Mouse (Mus musculus) lung, adult 2 months (tissue): Measurements from ENCODE around the gene Sphk2. TPM values are rescaled to one million over a fixed set of nuclear protein-coding genes. Genes with fewer than 3 reads are reported as not detected.

Experiments
- DNase-seq: peaks from one replicate; pipeline ENCODE4 v3.0.0; 2022
- H3K4me1 ChIP-seq: fragments of 200-500 bp; 2 replicates; pipeline ENCODE4 v1.6.1; 2011; ENCODE audit warnings: low read length; ENCODE audit not compliant: control insufficient read depth, insufficient read depth
- H3K4me3 ChIP-seq: fragments of 200-500 bp; replicated peaks from 2 replicates; pipeline ENCODE3; 2011; ENCODE audit warnings: low read depth, mild to moderate bottlenecking, control low read depth, low read length; ENCODE audit errors: extremely low read depth
- CTCF ChIP-seq: fragments of 200-500 bp; IDR thresholded peaks from 2 replicates; pipeline ENCODE4 v1.5.1; 2011; ENCODE audit warnings: mild to moderate bottlenecking, low read length, control low read depth; ENCODE audit not compliant: insufficient read depth
- POLR2A ChIP-seq: fragments of 200-500 bp; IDR thresholded peaks from 2 replicates; pipeline ENCODE4 v1.6.1; 2011; ENCODE audit warnings: low read depth, mild to moderate bottlenecking, control low read depth, low read length, borderline replicate concordance; ENCODE audit errors: extremely low read depth
- WGBS: fragments of 180-500 bp; shearing (Covaris S2); methylation state at CpG from one replicate; pipeline ENCODE4 v1.1.7; 2018; 5-methylcytosine and 5-hydroxymethylcytosine counted together
- polyA plus RNA-seq: library from polyadenylated mRNA; depleted of rRNA; stranded (reverse); fragments of >200 nt; gene quantifications from 2 replicates; pipeline ENCODE4 v1.2.3, GENCODE M21; 2012

The Sphk2 gene
- polyA plus RNA-seq, 1 experiment, result 62.4 TPM

DNA sequence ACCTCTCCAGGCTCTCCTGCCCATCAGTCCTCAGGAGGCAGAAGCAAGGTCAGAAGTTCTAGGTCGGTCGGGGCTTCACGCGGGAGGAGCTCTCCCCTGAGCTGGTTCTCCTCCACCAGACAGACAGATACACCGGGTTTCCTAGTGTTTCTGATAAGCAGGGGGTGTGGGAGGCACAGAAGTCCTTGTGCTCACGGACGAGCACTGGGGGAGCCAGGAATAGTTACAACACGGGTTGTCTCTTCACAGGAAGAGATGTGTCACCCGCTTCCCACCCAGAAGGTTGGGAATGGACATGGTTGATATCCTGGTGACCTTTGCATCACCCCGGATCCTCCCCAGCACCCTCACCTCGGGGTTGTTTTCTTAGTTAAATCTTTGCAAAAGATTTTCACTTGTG lies 28.0 kb downstream of the Sphk2 start:
- DNase-seq, result no peak
- WGBS, result 43% methylated on average over 11 of the region's 11 CpGs
- 0 out of 2 replicates have a peak, but pooled peaks cover 4% of the 10 kb centered on the region for H3K4me1 ChIP-seq
- TF ChIP-seq POLR2A, result no peak
- TF ChIP-seq CTCF, result no peak
- no peak overlapping the region for H3K4me3 ChIP-seq

DNA sequence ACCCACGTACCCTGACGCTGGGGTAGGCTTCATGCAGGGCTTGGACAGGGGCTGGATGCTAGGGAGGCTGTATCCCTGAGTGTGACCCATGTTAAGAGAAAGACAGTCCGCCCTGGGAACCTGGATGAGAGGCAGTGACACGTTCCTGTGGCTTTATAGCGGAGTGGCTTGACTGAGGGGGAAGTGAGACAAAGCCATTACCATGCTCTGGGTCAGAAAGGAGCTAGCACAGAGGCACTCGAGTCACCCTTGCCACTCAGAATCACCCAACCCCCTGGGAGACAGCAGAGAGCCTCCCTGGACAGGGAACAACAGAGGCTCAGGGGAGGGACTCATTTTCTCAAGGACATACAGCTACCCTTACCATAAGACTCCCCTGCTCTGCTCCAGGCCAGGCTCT lies 28.7 kb downstream of the Sphk2 start:
- WGBS, result 74% methylated on average over 6 of the region's 6 CpGs
- Histone ChIP-seq H3K4me3 (no peak overlapping the region), H3K4me1 (0 out of 2 replicates have a peak, but pooled peaks cover 4% of the 10 kb centered on the region)
- DNase-seq, result no peak
- no peak for TF ChIP-seq CTCF
- no peak for TF ChIP-seq POLR2A

DNA sequence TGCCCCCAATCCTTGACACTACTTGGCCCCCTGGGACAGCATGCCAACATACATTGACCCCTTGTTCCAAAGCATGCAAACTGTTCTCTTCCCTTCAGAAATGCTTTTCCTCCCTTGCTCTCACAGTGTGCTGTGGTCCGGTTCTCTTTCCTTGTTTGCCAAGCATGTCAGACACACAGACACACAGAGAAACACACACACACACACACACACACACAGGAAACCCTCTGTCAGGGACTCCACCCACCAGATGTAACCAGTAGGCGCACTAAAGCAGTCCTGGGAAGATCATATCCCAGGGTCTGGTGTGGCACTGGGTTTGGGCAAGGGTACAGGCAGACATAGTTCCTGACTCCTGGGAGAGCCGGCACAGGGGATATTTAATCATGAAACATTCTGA lies 31.0 kb downstream of the Sphk2 start:
- WGBS, result 43% methylated on average over 3 of the region's 3 CpGs
- H3K4me3 ChIP-seq, result no peak overlapping the region
- DNase-seq, result no peak
- H3K4me1 ChIP-seq, result peaks cover 12% of the 10 kb centered on the region
- no peak for TF ChIP-seq POLR2A
- TF ChIP-seq CTCF, result no peak

DNA sequence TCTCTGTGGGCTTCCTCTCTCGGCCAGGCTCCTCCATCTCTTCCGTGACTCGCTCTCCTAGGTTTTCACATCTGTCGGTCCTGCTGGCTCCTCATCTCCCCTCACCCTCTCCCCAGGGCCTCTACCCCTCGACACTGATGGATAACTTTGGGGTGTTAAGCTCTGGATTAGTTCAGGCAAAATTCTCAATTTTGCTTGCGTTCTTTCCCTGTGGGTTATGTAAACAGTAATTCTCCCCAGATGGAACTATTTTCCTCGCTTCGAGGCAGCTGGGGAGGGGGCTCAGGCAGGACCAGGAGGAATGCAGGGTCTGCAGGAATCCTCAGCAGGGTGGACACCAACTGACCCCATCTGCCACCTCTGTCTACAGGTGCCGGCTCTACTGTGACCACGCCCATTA lies 32.0 kb downstream of the Sphk2 start:
- Histone ChIP-seq H3K4me1 (peaks cover 17% of the 10 kb centered on the region), H3K4me3 (no peak overlapping the region)
- DNase-seq, result no peak
- WGBS, result 58% methylated on average over 10 of the region's 10 CpGs
- no peak for TF ChIP-seq CTCF
- TF ChIP-seq POLR2A, result no peak

DNA sequence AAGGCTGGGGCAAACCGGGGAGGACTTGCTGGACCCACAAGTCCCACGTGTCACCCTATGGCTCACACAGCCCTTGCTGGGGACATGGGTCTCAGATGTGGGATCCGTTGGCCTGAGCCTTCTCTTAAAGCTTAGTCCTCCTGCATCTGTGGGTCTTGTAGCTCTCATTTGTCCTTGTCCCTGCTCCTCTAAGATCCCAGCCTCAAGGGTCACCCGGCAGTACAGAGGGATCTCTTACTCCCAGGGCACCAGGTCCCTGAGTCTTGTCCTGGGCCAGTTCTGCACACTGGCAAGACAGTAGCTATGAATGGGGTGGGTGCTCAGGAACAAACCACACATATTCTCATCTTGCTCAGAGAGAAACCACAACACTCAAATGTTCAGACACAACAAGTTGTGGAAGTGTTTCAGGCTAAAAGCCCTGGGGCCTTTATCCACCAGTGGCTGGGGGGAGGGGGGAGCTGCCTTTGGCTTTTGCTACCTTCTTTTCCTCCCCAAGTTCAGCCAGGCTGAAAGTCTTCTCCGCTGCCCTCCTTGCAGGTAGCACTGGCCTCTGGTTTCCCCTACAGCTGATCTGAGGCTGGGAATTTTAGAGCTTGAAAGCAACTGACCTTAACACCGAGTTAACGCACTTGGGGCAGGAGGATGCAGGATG lies 34.3 kb downstream of the Sphk2 start, which contains the start of gene Ntn5:
Gene Ntn5, plus strand, starts transcription at position 627 of the 655 bp plus-strand sequence.
- 77% methylated on average over 7 of the region's 7 CpGs for WGBS

DNA sequence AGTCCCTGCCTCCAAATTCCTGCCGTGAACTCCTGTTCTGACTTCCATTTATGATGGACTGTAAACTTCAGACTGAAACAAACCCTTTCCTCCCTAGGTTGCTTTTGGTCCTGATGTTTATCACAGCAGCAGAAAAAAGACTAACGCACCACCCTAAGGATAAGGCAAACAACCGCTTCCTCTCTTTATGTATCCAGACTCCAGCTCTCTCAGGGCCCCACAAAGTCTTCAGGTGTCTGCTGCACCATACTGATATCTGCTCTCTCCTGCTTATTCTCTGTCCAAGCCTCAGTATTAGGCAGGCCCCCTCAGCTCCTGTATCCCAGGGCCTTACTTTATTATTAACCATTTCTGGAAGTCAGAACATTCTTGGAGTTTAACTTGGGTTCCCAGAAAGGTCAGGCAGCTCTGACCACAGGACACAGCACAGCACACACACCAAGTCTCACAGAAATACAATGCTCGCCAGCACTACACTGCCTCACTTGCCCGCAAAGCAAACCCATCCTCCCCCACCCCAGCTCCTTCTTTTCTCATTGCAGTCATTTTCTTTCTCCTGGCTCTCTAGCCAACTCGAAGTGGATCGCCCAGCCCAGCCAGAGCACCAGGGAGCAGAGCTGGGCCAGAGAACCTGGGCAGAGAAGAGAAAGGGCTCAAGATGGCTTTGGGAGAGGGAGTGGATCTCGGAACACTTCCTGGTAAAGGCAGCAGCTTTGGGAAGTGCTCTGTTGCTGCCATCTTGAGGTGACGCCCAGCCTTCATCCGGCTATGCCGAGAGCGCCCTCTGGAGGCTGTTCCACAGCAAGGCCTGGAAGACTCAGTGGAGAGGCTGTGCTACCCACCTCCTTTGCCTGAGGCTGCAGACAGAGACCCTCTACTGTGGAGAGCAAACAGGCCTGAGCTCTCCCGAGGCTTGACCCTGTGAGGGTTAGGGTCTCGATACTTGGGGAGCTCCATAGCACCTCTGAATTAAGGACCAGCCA lies 35.4 kb downstream of the Sphk2 start:
- TF ChIP-seq CTCF (peak; percentile 99), POLR2A (peak; percentile 59; the same call in 1 of the 2 replicates)
- H3K4me1 ChIP-seq, result peaks cover 28% of the 10 kb centered on the region
- 24% methylated on average over 14 of the region's 14 CpGs for WGBS
- H3K4me3 ChIP-seq, result peak overlapping the region; percentile 24
- peak; percentile 81 for DNase-seq

More for the DNA sequence above, 34.3 kb downstream of the Sphk2 start, which contains the start of gene Ntn5:
- peaks cover 28% of the 10 kb centered on the region for H3K4me1 ChIP-seq
- no peak within 1 kb of the TSS for H3K4me3 ChIP-seq
- no peak for DNase-seq
- TF ChIP-seq CTCF (no peak), POLR2A (no peak)

DNA sequence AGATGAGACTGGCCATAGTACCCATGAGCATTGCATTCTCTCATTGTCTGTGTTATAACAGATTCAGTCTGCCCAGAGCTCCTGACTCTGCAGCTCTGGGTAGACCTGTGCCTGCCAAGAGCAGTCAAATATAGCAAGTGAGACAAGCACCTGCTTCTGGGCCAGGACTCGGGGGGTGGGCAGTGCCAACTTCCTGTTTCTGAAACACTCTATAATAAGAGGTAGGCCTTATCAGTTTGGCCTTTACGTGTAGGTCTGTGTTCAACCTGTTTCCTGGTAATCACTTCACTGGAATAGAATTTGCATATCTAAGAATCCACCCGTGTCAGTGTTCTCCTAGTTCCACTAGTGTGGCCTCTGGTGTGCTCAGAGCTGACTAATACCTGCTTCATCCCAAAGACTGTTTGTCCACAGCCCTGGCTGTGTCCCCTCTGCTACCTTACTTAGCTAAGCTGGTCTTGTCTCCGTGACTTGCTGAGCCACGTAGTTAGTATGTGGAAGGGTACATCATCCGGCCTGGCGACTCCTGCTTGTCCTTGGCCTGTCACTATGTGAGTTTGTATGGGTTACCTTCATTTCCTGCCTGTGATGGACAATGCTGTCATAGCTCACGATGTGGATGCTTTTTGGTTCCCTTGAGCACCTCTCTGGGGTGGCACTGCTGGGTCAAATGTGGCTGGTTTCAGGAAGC lies 36.6 kb downstream of the Sphk2 start:
- no peak overlapping the region for H3K4me3 ChIP-seq
- H3K4me1 ChIP-seq, result peaks cover 26% of the 10 kb centered on the region
- DNase-seq, result no peak
- 41% methylated on average over 8 of the region's 8 CpGs for WGBS
- TF ChIP-seq CTCF (no peak), POLR2A (no peak)

DNA sequence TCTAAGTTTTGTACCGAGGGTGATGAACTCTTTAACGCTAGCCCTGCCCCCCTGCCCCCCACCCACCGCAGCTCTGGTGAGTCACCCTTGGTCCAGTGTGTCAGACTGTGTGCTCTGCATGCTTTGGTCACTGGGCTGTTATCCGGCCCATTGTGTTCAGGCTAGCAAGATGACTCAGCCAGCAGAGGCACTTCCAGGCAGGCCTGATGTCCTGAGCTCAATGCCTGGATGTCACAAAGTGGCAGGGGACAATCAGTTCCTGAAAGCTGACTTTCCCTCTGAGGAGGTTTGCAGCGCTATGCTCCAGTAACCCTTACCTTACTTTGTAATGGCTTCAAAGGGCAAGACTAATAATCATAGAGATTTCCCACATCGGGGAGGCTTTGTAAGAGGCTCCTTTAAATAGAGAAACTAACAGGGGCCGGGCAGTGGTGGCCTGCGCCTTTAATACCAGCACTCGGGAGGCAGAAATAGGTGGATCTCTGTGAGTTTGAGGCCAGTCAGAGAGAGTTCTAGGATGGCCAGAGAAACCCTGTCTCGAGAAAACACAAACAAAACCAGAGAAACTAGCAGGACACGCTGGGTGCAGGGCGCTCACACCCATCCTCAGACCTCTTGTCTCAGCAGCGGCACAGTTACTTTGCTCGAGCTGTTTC lies 37.7 kb downstream of the Sphk2 start:
- H3K4me3 ChIP-seq, result no peak overlapping the region
- TF ChIP-seq CTCF (no peak), POLR2A (no peak)
- DNase-seq, result no peak
- H3K4me1 ChIP-seq, result peaks cover 24% of the 10 kb centered on the region
- 54% methylated on average over 14 of the region's 14 CpGs for WGBS
